Mouse (Mus musculus) spleen, adult 2 months (tissue): Measurements from ENCODE around the gene Abhd18. TPM values are rescaled to one million over a fixed set of nuclear protein-coding genes. Genes with fewer than 3 reads are reported as not detected.

ENCODE experiments used
- DNase-seq, 2 experiments: peaks; one replicate each; pipeline versions ENCODE4 v3.0.0 to v3.0.0-alpha.2; 2012 to 2021; ENCODE audit warnings: low spot score in 2 of 2, low read depth in 1 of 2
- H3K27ac ChIP-seq: fragments of 200-500 bp; 2 replicates; pipeline ENCODE4 v1.5.1; 2012; ENCODE audit warnings: low read length, inconsistent platforms; ENCODE audit not compliant: insufficient read depth
- H3K27me3 ChIP-seq: fragments of 200-500 bp; 2 replicates; pipeline ENCODE4 v1.6.1; 2012; ENCODE audit warnings: mild to moderate bottlenecking, moderate library complexity, low read length, inconsistent platforms; ENCODE audit not compliant: control insufficient read depth, insufficient read depth
- H3K36me3 ChIP-seq: fragments of 200-500 bp; 2 replicates; pipeline ENCODE4 v1.6.1; 2012; ENCODE audit warnings: mild to moderate bottlenecking, low read length, inconsistent platforms; ENCODE audit not compliant: control insufficient read depth, insufficient read depth
- H3K4me1 ChIP-seq: fragments of 200-500 bp; 2 replicates; pipeline ENCODE4 v1.6.1; 2011; ENCODE audit warnings: inconsistent platforms; ENCODE audit not compliant: control insufficient read depth, insufficient read depth, insufficient read length
- H3K4me3 ChIP-seq: fragments of 200-500 bp; 2 replicates; pipeline ENCODE4 v1.5.1; 2011; ENCODE audit warnings: mild to moderate bottlenecking, inconsistent platforms; ENCODE audit not compliant: insufficient read depth, insufficient read length; ENCODE audit errors: extremely low read depth
- CTCF ChIP-seq: fragments of 200-500 bp; IDR thresholded peaks from 2 replicates; pipeline ENCODE4 v1.5.1; 2011; ENCODE audit warnings: mild to moderate bottlenecking, inconsistent platforms; ENCODE audit not compliant: insufficient read depth, insufficient read length, insufficient replicate concordance; ENCODE audit errors: extremely low read depth
- POLR2A ChIP-seq: fragments of 200-500 bp; IDR thresholded peaks from 2 replicates; pipeline ENCODE4 v1.6.1; 2011; ENCODE audit warnings: low read depth, low read length, inconsistent platforms
- WGBS: fragments of 180-500 bp; shearing (Covaris S2); methylation state at CpG from one replicate; pipeline ENCODE4 v1.1.7; 2018; 5-methylcytosine and 5-hydroxymethylcytosine counted together
- polyA plus RNA-seq: library from polyadenylated mRNA; depleted of rRNA; stranded (reverse); fragments of >200 nt; gene quantifications from 2 replicates; pipeline ENCODE4 v1.2.3, GENCODE M21; 2012; rRNA removed

Abhd18 gene
- polyA plus RNA-seq, 1 experiment = 1.2 TPM

DNA sequence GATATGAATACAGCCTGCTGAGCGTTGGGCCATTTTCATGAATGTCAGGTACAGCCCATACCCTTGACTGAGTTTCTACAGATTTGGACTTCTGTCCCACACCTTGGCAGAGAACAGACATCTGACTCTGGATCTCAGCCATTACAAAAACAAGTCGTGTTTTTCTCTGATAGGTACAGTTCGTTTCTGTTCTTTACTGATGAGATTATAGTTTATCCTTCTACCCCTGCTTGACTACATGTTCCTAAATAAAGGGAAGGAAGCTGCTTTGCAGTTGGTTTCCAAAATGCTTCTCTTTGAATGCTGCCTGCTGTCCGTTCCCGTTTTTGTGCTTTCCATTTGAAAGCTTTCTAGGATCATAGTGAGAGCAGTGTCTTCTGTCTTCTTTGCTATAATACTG is 140.8 kb downstream of the Abhd18 start:
- no peak overlapping the region for H3K27ac ChIP-seq
- WGBS = 59% methylated on average over 5 of the region's 5 CpGs
- no peaks in the 10 kb centered on the region for H3K4me1 ChIP-seq

More for the DNA sequence above, 140.8 kb downstream of the Abhd18 start:
- Histone ChIP-seq H3K36me3 (no peaks in the 10 kb centered on the region), H3K27me3 (no peaks in the 10 kb centered on the region), H3K4me3 (no peak overlapping the region)
- DNase-seq = no peak
- no peak for TF ChIP-seq POLR2A
- TF ChIP-seq CTCF = no peak

Other genes starting within 250 kb of the Abhd18 start
- 0.11 and 0.13 TPM in 2 replicates for gene Slc25a31, start 138.1 kb upstream of the Abhd18 start, polyA plus RNA-seq
- gene Hspa4l, start 102.5 kb upstream of the Abhd18 start, polyA plus RNA-seq = 7.8 and 10.1 TPM in 2 replicates
- 2.7 and 3.3 TPM in 2 replicates for gene Plk4, start 47.0 kb upstream of the Abhd18 start, polyA plus RNA-seq
- gene Mfsd8, start 84 bp upstream of the Abhd18 start, polyA plus RNA-seq = 1.9 and 2.6 TPM in 2 replicates
- gene 1700034I23Rik, start 55.6 kb downstream of the Abhd18 start, polyA plus RNA-seq = not detected in 2 replicates
- 3.8 and 6.0 TPM in 2 replicates for gene Larp1b, start 102.9 kb downstream of the Abhd18 start, polyA plus RNA-seq
- 9.2 and 9.9 TPM in 2 replicates for gene Pgrmc2, start 236.1 kb downstream of the Abhd18 start, polyA plus RNA-seq